Mouse (Mus musculus) embryonic fibroblast, embryonic 13.5 days (primary cell): Measurements from ENCODE around the gene Tfe3.

Experiments
- CTCF ChIP-seq: IDR thresholded peaks from 2 replicates; pipeline ENCODE4 v1.5.1; 2011; ENCODE audit warnings: mild to moderate bottlenecking, control low read depth, low read length, moderate library complexity, borderline replicate concordance; ENCODE audit not compliant: insufficient read depth
- POLR2A ChIP-seq: IDR thresholded peaks from 2 replicates; pipeline ENCODE4 v1.6.1; 2011; ENCODE audit warnings: low read depth, mild to moderate bottlenecking, control low read depth, low read length, moderate library complexity

DNA sequence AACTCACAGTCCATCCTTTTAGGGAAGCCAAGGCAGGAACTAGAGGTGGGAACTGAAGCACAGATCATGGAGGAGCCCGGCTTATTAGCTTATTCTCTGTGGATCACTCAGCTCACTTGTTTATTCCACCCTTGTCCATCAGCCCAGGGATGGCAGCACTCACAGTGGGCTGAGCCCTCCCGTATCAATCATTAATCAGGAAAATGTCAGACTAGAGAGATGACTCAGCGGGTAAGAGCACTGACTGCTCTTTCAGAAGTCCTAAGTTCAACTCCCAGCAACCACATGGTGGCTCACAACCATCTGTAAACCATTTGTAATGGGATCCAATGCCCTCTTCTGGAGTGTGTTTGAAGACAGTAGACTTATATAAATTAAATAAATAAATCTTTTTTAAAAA, 35.0 kb downstream of the Tfe3 start:
- TF ChIP-seq CTCF (no peak), POLR2A (no peak)
